Mouse (Mus musculus): ENCODE results near the gene Cdk2ap2. TPM values are rescaled to one million over a fixed set of nuclear protein-coding genes. Genes with fewer than 3 reads are reported as not detected.

Gene Cdk2ap2
- total RNA-seq, 2 experiments from 2014 or later, result 17.9 to 118 TPM

Other genes with a start within 250 kb of the Cdk2ap2 start
Only the 30 nearest of the 34 such genes appear.
- 46.5 and 52.4 TPM in 2 replicates for gene Ndufs8, start 184.4 kb upstream of the Cdk2ap2 start, total RNA-seq (2015; ENCODE audit: low replicate concordance)
- 24.1 and 28.5 TPM in 2 replicates for gene Ndufs8, start 184.4 kb upstream of the Cdk2ap2 start, total RNA-seq (2017; ENCODE audit: low replicate concordance)
- gene Aldh3b1, start 167.4 kb upstream of the Cdk2ap2 start, total RNA-seq (2015; ENCODE audit: low replicate concordance), result 5.4 TPM in 2 replicates
- gene Aldh3b1, start 167.4 kb upstream of the Cdk2ap2 start, total RNA-seq (2017; ENCODE audit: low replicate concordance), result 4.7 and 6.8 TPM in 2 replicates
- gene Unc93b1, start 162.0 kb upstream of the Cdk2ap2 start, total RNA-seq (2015; ENCODE audit: low replicate concordance), result 28.5 and 29.3 TPM in 2 replicates
- 28.2 and 34.4 TPM in 2 replicates for gene Unc93b1, start 162.0 kb upstream of the Cdk2ap2 start, total RNA-seq (2017; ENCODE audit: low replicate concordance)
- 3.6 TPM in 1 of 2 replicates, not detected in the other for gene Aldh3b3, start 138.5 kb upstream of the Cdk2ap2 start, total RNA-seq (2015; ENCODE audit: low replicate concordance)
- gene Aldh3b3, start 138.5 kb upstream of the Cdk2ap2 start, total RNA-seq (2017; ENCODE audit: low replicate concordance), result not detected in 2 replicates
- gene Aldh3b2, start 124.9 kb upstream of the Cdk2ap2 start, total RNA-seq (2015; ENCODE audit: low replicate concordance), result 1.3 and 6.5 TPM in 2 replicates
- gene Aldh3b2, start 124.9 kb upstream of the Cdk2ap2 start, total RNA-seq (2017; ENCODE audit: low replicate concordance), result 1.1 and 2.4 TPM in 2 replicates
- not detected in 2 replicates for gene Acy3, start 110.6 kb upstream of the Cdk2ap2 start, total RNA-seq (2015; ENCODE audit: low replicate concordance)
- not detected in 2 replicates for gene Acy3, start 110.6 kb upstream of the Cdk2ap2 start, total RNA-seq (2017; ENCODE audit: low replicate concordance)
- gene Tbx10, start 104.4 kb upstream of the Cdk2ap2 start, total RNA-seq (2015; ENCODE audit: low replicate concordance), result not detected in 2 replicates
- gene Tbx10, start 104.4 kb upstream of the Cdk2ap2 start, total RNA-seq (2017; ENCODE audit: low replicate concordance), result not detected in 2 replicates
- not detected in 2 replicates for gene Nudt8, start 96.6 kb upstream of the Cdk2ap2 start, total RNA-seq (2015; ENCODE audit: low replicate concordance)
- 1.4 TPM in 1 of 2 replicates, not detected in the other for gene Nudt8, start 96.6 kb upstream of the Cdk2ap2 start, total RNA-seq (2017; ENCODE audit: low replicate concordance)
- not detected in 2 replicates for gene Gm49405, start 96.6 kb upstream of the Cdk2ap2 start, total RNA-seq (2015; ENCODE audit: low replicate concordance)
- 0.90 TPM in 1 of 2 replicates, not detected in the other for gene Gm49405, start 96.6 kb upstream of the Cdk2ap2 start, total RNA-seq (2017; ENCODE audit: low replicate concordance)
- 0.42 TPM in 1 of 2 replicates, not detected in the other for gene Doc2g, start 93.9 kb upstream of the Cdk2ap2 start, total RNA-seq (2015; ENCODE audit: low replicate concordance)
- gene Doc2g, start 93.9 kb upstream of the Cdk2ap2 start, total RNA-seq (2017; ENCODE audit: low replicate concordance), result 3.0 TPM in 1 of 2 replicates, not detected in the other
- gene Ndufv1, start 84.4 kb upstream of the Cdk2ap2 start, total RNA-seq (2015; ENCODE audit: low replicate concordance), result 77.1 and 96.6 TPM in 2 replicates
- 161 and 207 TPM in 2 replicates for gene Ndufv1, start 84.4 kb upstream of the Cdk2ap2 start, total RNA-seq (2017; ENCODE audit: low replicate concordance)
- 115 and 185 TPM in 2 replicates for gene Gstp1, start 59.2 kb upstream of the Cdk2ap2 start, total RNA-seq (2015; ENCODE audit: low replicate concordance)
- 22.8 and 23.9 TPM in 2 replicates for gene Gstp1, start 59.2 kb upstream of the Cdk2ap2 start, total RNA-seq (2017; ENCODE audit: low replicate concordance)
- 3.2 TPM in 1 of 2 replicates, not detected in the other for gene Gstp2, start 51.2 kb upstream of the Cdk2ap2 start, total RNA-seq (2015; ENCODE audit: low replicate concordance)
- gene Gstp2, start 51.2 kb upstream of the Cdk2ap2 start, total RNA-seq (2017; ENCODE audit: low replicate concordance), result 3.2 TPM in 1 of 2 replicates, not detected in the other
- gene Gstp3, start 37.6 kb upstream of the Cdk2ap2 start, total RNA-seq (2015; ENCODE audit: low replicate concordance), result 8.8 and 15.9 TPM in 2 replicates
- gene Gstp3, start 37.6 kb upstream of the Cdk2ap2 start, total RNA-seq (2017; ENCODE audit: low replicate concordance), result 16.8 and 19.8 TPM in 2 replicates
- not detected in 2 replicates for gene Cabp2, start 15.6 kb upstream of the Cdk2ap2 start, total RNA-seq (2015; ENCODE audit: low replicate concordance)
- not detected in 2 replicates for gene Cabp2, start 15.6 kb upstream of the Cdk2ap2 start, total RNA-seq (2017; ENCODE audit: low replicate concordance)
- gene Pitpnm1, start 2.8 kb downstream of the Cdk2ap2 start, total RNA-seq (2015; ENCODE audit: low replicate concordance), result 56.6 and 67.1 TPM in 2 replicates
- 33.9 and 60.9 TPM in 2 replicates for gene Pitpnm1, start 2.8 kb downstream of the Cdk2ap2 start, total RNA-seq (2017; ENCODE audit: low replicate concordance)
- gene Aip, start 28.7 kb downstream of the Cdk2ap2 start, total RNA-seq (2015; ENCODE audit: low replicate concordance), result 33.5 and 72.1 TPM in 2 replicates
- 41.2 and 41.8 TPM in 2 replicates for gene Aip, start 28.7 kb downstream of the Cdk2ap2 start, total RNA-seq (2017; ENCODE audit: low replicate concordance)
- gene Gpr152, start 42.6 kb downstream of the Cdk2ap2 start, total RNA-seq (2015; ENCODE audit: low replicate concordance), result 1.1 TPM in 1 of 2 replicates, not detected in the other
- not detected in 2 replicates for gene Gpr152, start 42.6 kb downstream of the Cdk2ap2 start, total RNA-seq (2017; ENCODE audit: low replicate concordance)
- gene Cabp4, start 46.9 kb downstream of the Cdk2ap2 start, total RNA-seq (2015; ENCODE audit: low replicate concordance), result not detected in 2 replicates
- gene Cabp4, start 46.9 kb downstream of the Cdk2ap2 start, total RNA-seq (2017; ENCODE audit: low replicate concordance), result not detected in 2 replicates
- gene Coro1b, start 51.4 kb downstream of the Cdk2ap2 start, total RNA-seq (2015; ENCODE audit: low replicate concordance), result 68.3 and 83.3 TPM in 2 replicates
- gene Coro1b, start 51.4 kb downstream of the Cdk2ap2 start, total RNA-seq (2017; ENCODE audit: low replicate concordance), result 8.5 and 48.9 TPM in 2 replicates
- gene Ptprcap, start 56.4 kb downstream of the Cdk2ap2 start, total RNA-seq (2015; ENCODE audit: low replicate concordance), result 66.3 and 73.4 TPM in 2 replicates
- gene Ptprcap, start 56.4 kb downstream of the Cdk2ap2 start, total RNA-seq (2017; ENCODE audit: low replicate concordance), result 14.4 and 38.8 TPM in 2 replicates
- gene Rps6kb2, start 66.2 kb downstream of the Cdk2ap2 start, total RNA-seq (2015; ENCODE audit: low replicate concordance), result 39.8 and 52.3 TPM in 2 replicates
- 21.4 and 34.8 TPM in 2 replicates for gene Rps6kb2, start 66.2 kb downstream of the Cdk2ap2 start, total RNA-seq (2017; ENCODE audit: low replicate concordance)
- gene Carns1, start 78.3 kb downstream of the Cdk2ap2 start, total RNA-seq (2015; ENCODE audit: low replicate concordance), result 0.72 and 2.5 TPM in 2 replicates
- 0.13 and 1.5 TPM in 2 replicates for gene Carns1, start 78.3 kb downstream of the Cdk2ap2 start, total RNA-seq (2017; ENCODE audit: low replicate concordance)
- gene Tbc1d10c, start 94.1 kb downstream of the Cdk2ap2 start, total RNA-seq (2015; ENCODE audit: low replicate concordance), result 8.0 and 31.0 TPM in 2 replicates
- 6.2 and 14.2 TPM in 2 replicates for gene Tbc1d10c, start 94.1 kb downstream of the Cdk2ap2 start, total RNA-seq (2017; ENCODE audit: low replicate concordance)
- gene Ppp1ca, start 94.9 kb downstream of the Cdk2ap2 start, total RNA-seq (2015; ENCODE audit: low replicate concordance), result 181 and 188 TPM in 2 replicates
- 185 and 268 TPM in 2 replicates for gene Ppp1ca, start 94.9 kb downstream of the Cdk2ap2 start, total RNA-seq (2017; ENCODE audit: low replicate concordance)
- gene Rad9a, start 104.5 kb downstream of the Cdk2ap2 start, total RNA-seq (2015; ENCODE audit: low replicate concordance), result 44.0 and 54.1 TPM in 2 replicates
- 27.5 and 41.6 TPM in 2 replicates for gene Rad9a, start 104.5 kb downstream of the Cdk2ap2 start, total RNA-seq (2017; ENCODE audit: low replicate concordance)
- gene Clcf1, start 117.1 kb downstream of the Cdk2ap2 start, total RNA-seq (2015; ENCODE audit: low replicate concordance), result not detected in 2 replicates
- gene Clcf1, start 117.1 kb downstream of the Cdk2ap2 start, total RNA-seq (2017; ENCODE audit: low replicate concordance), result 0.15 and 1.2 TPM in 2 replicates
- not detected in 2 replicates for gene AC109138.7, start 117.2 kb downstream of the Cdk2ap2 start, total RNA-seq (2015; ENCODE audit: low replicate concordance)
- not detected in 2 replicates for gene AC109138.7, start 117.2 kb downstream of the Cdk2ap2 start, total RNA-seq (2017; ENCODE audit: low replicate concordance)
- gene Pold4, start 134.7 kb downstream of the Cdk2ap2 start, total RNA-seq (2015; ENCODE audit: low replicate concordance), result 21.8 and 24.5 TPM in 2 replicates
- 5.0 and 16.1 TPM in 2 replicates for gene Pold4, start 134.7 kb downstream of the Cdk2ap2 start, total RNA-seq (2017; ENCODE audit: low replicate concordance)
- 2.2 and 16.8 TPM in 2 replicates for gene Ssh3, start 172.0 kb downstream of the Cdk2ap2 start, total RNA-seq (2015; ENCODE audit: low replicate concordance)
- gene Ssh3, start 172.0 kb downstream of the Cdk2ap2 start, total RNA-seq (2017; ENCODE audit: low replicate concordance), result 0.90 and 5.2 TPM in 2 replicates

Measured in erythroid progenitor cell, adult 5-6 weeks (primary cell).